In genomic region chr14:60513560-60513959, GRCm38 (mm10) we compare ENCODE assay signal across 9 mouse cellular contexts.
A peak's percentile ranks its signal among the peaks of the same experiment; 100 is the strongest.
DNase-seq lines count a peak whose midpoint lies in the region; ATAC-seq and TF ChIP-seq lines count a peak whose summit lies in the region.
"Had no signal": no experiment of that assay in that cellular context is flagged by ENCODE, and none has a peak within 500 bp of the region (broad histone marks: within the 10 kb centered on the region; RNA-seq: fewer than 3 reads in every experiment).

No protein-coding gene starts in this region.

- H3K4me3 ChIP-seq in E14TG2a.4 (replicated peaks; ENCODE audit: low read length): no peak overlapping the region
- H3K4me3 ChIP-seq in hindbrain, embryonic 16.5 days (ENCODE audit: low read length): no peak overlapping the region
- no peak overlapping the region for H3K4me3 ChIP-seq in neural tube, embryonic 15.5 days (replicated peaks)
- H3K4me3 ChIP-seq: erythroblast, embryonic 14.5 days had no signal

- H3K36me3 ChIP-seq in E14TG2a.4 (ENCODE audit: insufficient read depth, low read length): no peaks in the 10 kb centered on the region
- no peaks in the 10 kb centered on the region for H3K36me3 ChIP-seq in hindbrain, embryonic 16.5 days (ENCODE audit: control insufficient read depth, insufficient read depth, low read length)
- H3K36me3 ChIP-seq in neural tube, embryonic 15.5 days: no peaks in the 10 kb centered on the region

- DNase-seq in kidney, postnatal 4 days: peak; percentile 57
- DNase-seq in kidney, adult 9 months: no peak
- DNase-seq in adipocyte (ENCODE audit: low spot score): peak; percentile 41
- no peak for DNase-seq in spleen, postnatal 36 days (ENCODE audit: low spot score in 2 of 2)
- DNase-seq in spleen, postnatal 14 days (ENCODE audit: low spot score in 2 of 2): no peak

- no peak overlapping the region for H3K9ac ChIP-seq in hindbrain, embryonic 16.5 days (ENCODE audit: low read depth, low read length)
- H3K9ac ChIP-seq in neural tube, embryonic 15.5 days (replicated peaks): no peak overlapping the region

- 31% methylated on average over 8 of the region's 8 CpGs for WGBS in hindbrain, embryonic 16.5 days
- WGBS in neural tube, embryonic 15.5 days: 21% methylated on average over 8 of the region's 8 CpGs

- TF ChIP-seq CTCF in E14TG2a.4 (conservative IDR thresholded peaks at IDR 0.05; ENCODE audit: low read length): peak; percentile 82

- H3K4me2 ChIP-seq in hindbrain, embryonic 16.5 days (ENCODE audit: low read length): no peak overlapping the region
- H3K4me2 ChIP-seq in neural tube, embryonic 15.5 days: peak overlapping the region; percentile 30; the same call in 1 of the 2 replicates

- peak; percentile 48; the same call in 1 of the 2 replicates for ATAC-seq in hindbrain, embryonic 16.5 days
- peak; percentile 61; the same call in 1 of the 2 replicates for ATAC-seq in neural tube, embryonic 15.5 days (ENCODE audit: low FRiP score)

- no peaks in the 10 kb centered on the region; the same call in 1 of the 2 replicates for H3K4me1 ChIP-seq in E14TG2a.4 (replicated peaks; ENCODE audit: low read depth, low read length)
- H3K4me1 ChIP-seq in hindbrain, embryonic 16.5 days (ENCODE audit: control insufficient read depth, insufficient read depth, low read depth, low read length): no peaks in the 10 kb centered on the region; the same call in 1 of the 2 replicates
- no peaks in the 10 kb centered on the region for H3K4me1 ChIP-seq in neural tube, embryonic 15.5 days

- H3K9me3 ChIP-seq in E14TG2a.4 (ENCODE audit: low read length): no peaks in the 10 kb centered on the region
- no peaks in the 10 kb centered on the region for H3K9me3 ChIP-seq in hindbrain, embryonic 16.5 days (ENCODE audit: control insufficient read depth, low read length)
- H3K9me3 ChIP-seq in neural tube, embryonic 15.5 days (replicated peaks): no peaks in the 10 kb centered on the region

- H3K27ac ChIP-seq in hindbrain, embryonic 16.5 days (ENCODE audit: low read depth, low read length): no peak overlapping the region
- H3K27ac ChIP-seq in neural tube, embryonic 15.5 days (replicated peaks): no peak overlapping the region

- no peaks in the 10 kb centered on the region; the same call in 1 of the 2 replicates for H3K27me3 ChIP-seq in E14TG2a.4 (ENCODE audit: insufficient read depth, low read length)
- H3K27me3 ChIP-seq in hindbrain, embryonic 16.5 days (replicated peaks; ENCODE audit: control insufficient read depth, insufficient read depth, low read length): no peaks in the 10 kb centered on the region
- no peaks in the 10 kb centered on the region for H3K27me3 ChIP-seq in neural tube, embryonic 15.5 days (replicated peaks)

Comparison
In these comparisons a context has a peak if more than half of its experiments do, and no peak if none do; other contexts are left out.
1. DNase-seq: peak in kidney, postnatal 4 days (2 of 2) and adipocyte (single experiment); none in kidney, adult 9 months (single experiment), spleen, postnatal 36 days (0 of 2) and spleen, postnatal 14 days (0 of 2).